14 mouse cellular contexts compared by ENCODE assay signal in genomic region chr12:118621697-118622485, GRCm38 (mm10).
"Had no signal": no experiment of that assay in that cellular context is flagged by ENCODE, and none has a peak within 500 bp of the region (broad histone marks: within the 10 kb centered on the region; RNA-seq: fewer than 3 reads in every experiment).

No protein-coding gene starts in this region.

- H3K9ac ChIP-seq: limb, embryonic 12.5 days; liver, embryonic 13.5 days; liver, postnatal 0 days; lung, embryonic 15.5 days; midbrain, embryonic 15.5 days; neural tube, embryonic 13.5 days had no signal

- H3K4me1 ChIP-seq: liver, embryonic 13.5 days; megakaryocyte, embryonic 14.5 days; midbrain, embryonic 15.5 days had no signal

- H3K4me3 ChIP-seq: layer of hippocampus, adult 2 months; limb, embryonic 12.5 days; liver, embryonic 13.5 days; lung, embryonic 15.5 days; megakaryocyte, embryonic 14.5 days; midbrain, embryonic 15.5 days; neural tube, embryonic 13.5 days had no signal

- ATAC-seq: liver, postnatal 0 days; midbrain, embryonic 15.5 days had no signal

- H3K36me3 ChIP-seq: limb, embryonic 12.5 days; liver, embryonic 13.5 days; lung, embryonic 15.5 days; midbrain, embryonic 15.5 days; neural tube, embryonic 13.5 days had no signal

- H3K9me3 ChIP-seq: limb, embryonic 12.5 days; liver, embryonic 13.5 days; lung, embryonic 15.5 days; megakaryocyte, embryonic 14.5 days; midbrain, embryonic 15.5 days; neural tube, embryonic 13.5 days had no signal

- H3K27ac ChIP-seq: layer of hippocampus, adult 2 months; limb, embryonic 12.5 days; liver, embryonic 13.5 days; lung, embryonic 15.5 days; macrophage; midbrain, embryonic 15.5 days; neural tube, embryonic 13.5 days had no signal

- H3K4me2 ChIP-seq: limb, embryonic 12.5 days; liver, embryonic 13.5 days; lung, embryonic 15.5 days; midbrain, embryonic 11.5 days; midbrain, embryonic 15.5 days; neural tube, embryonic 13.5 days had no signal

- H3K27me3 ChIP-seq: limb, embryonic 12.5 days; liver, embryonic 13.5 days; lung, embryonic 15.5 days; midbrain, embryonic 15.5 days had no signal

- DNase-seq: liver; liver, embryonic 13.5 days; liver, postnatal 0 days; lung, postnatal 14 days; right cerebral cortex, postnatal 14 days; thymus, postnatal 36 days had no signal
